In genomic region chr15:9705830-9706450, GRCm38 (mm10) we compare ENCODE assay signal across 21 mouse cellular contexts. TPM values are rescaled to one million over a fixed set of nuclear protein-coding genes. Genes with fewer than 3 reads are reported as not detected.
"Had no signal": no experiment of that assay in that cellular context is flagged by ENCODE, and none has a peak within 500 bp of the region (broad histone marks: within the 10 kb centered on the region; RNA-seq: fewer than 3 reads in every experiment).

No protein-coding gene starts in this region.

- H3K4me1 ChIP-seq: midbrain, embryonic 10.5 days; midbrain, embryonic 12.5 days; neural tube, embryonic 13.5 days; neural tube, embryonic 15.5 days; stomach, embryonic 15.5 days had no signal

- H3K4me3 ChIP-seq: midbrain, embryonic 10.5 days; midbrain, embryonic 12.5 days; myocyte; neural tube, embryonic 13.5 days; neural tube, embryonic 15.5 days; stomach, embryonic 15.5 days had no signal

- ATAC-seq: midbrain, embryonic 16.5 days had no signal

- H3K4me2 ChIP-seq: lung, embryonic 14.5 days; midbrain, embryonic 12.5 days; neural tube, embryonic 13.5 days; neural tube, embryonic 15.5 days; stomach, embryonic 15.5 days had no signal

- DNase-seq: lung, adult 18-20 months; lung, embryonic 14.5 days; lung, postnatal 10 days; lung, postnatal 4 days; midbrain, embryonic 14.5 days; retina, postnatal 1 day; right cerebral cortex, adult 18-20 months; right cerebral cortex, postnatal 25 days; right cerebral cortex, postnatal 4 days; spleen, adult 18-20 months; thymus, postnatal 14 days; thymus, postnatal 36 days had no signal

- H3K9me3 ChIP-seq: midbrain, embryonic 10.5 days; midbrain, embryonic 12.5 days; neural tube, embryonic 13.5 days; neural tube, embryonic 15.5 days; stomach, embryonic 15.5 days had no signal

- H3K27me3 ChIP-seq: midbrain, embryonic 12.5 days; neural tube, embryonic 13.5 days; neural tube, embryonic 15.5 days; stomach, embryonic 15.5 days had no signal

- H3K36me3 ChIP-seq: midbrain, embryonic 10.5 days; midbrain, embryonic 12.5 days; neural tube, embryonic 13.5 days; neural tube, embryonic 15.5 days; stomach, embryonic 15.5 days had no signal

- H3K27ac ChIP-seq: midbrain, embryonic 10.5 days; midbrain, embryonic 12.5 days; neural tube, embryonic 13.5 days; neural tube, embryonic 15.5 days; stomach, embryonic 15.5 days; stomach, postnatal 0 days had no signal

- H3K9ac ChIP-seq: lung, embryonic 14.5 days; midbrain, embryonic 12.5 days; neural tube, embryonic 13.5 days; neural tube, embryonic 15.5 days; stomach, embryonic 15.5 days had no signal

RNA-seq across cellular contexts. Expression of gene Spef2, which starts 42.7 kb away (rescaled TPM):
- polyA plus RNA-seq: myocyte; small intestine, adult 2 months had no signal
